Mouse (Mus musculus) thymus, postnatal 0 days (tissue): ENCODE measurements at regions not wholly inside any gene's neighbourhood (a gene's known extent, or its start where the extent isn't known, plus 50 kb on each side); places are given as distances from the start of the nearest gene placed in this dataset.
A peak's percentile ranks its signal among the peaks of the same experiment; 100 is the strongest.

Source experiments
- DNase-seq: peaks from one replicate; pipeline ENCODE4 v3.0.0-alpha.2; 2015; ENCODE audit warnings: low spot score

GRCm38 (mm10) chr3:104712711-104713110, 68.1 kb upstream of the Ppm1j start:
- no peak for DNase-seq

- DNase-seq = peak; percentile 78
Observed at GRCm38 (mm10) chr3:104713836-104714631, 66.8 kb upstream of the Ppm1j start.

- DNase-seq = peak; percentile 71
Observed at GRCm38 (mm10) chr3:104714679-104715326, 66.1 kb upstream of the Ppm1j start.
